Mouse (Mus musculus): ENCODE results near the gene Slc25a20. TPM values are rescaled to one million over a fixed set of nuclear protein-coding genes. Genes with fewer than 3 reads are reported as not detected.

The Slc25a20 gene
- polyA plus RNA-seq, 1 experiment from 2014 or later: 35.7 TPM

DNA sequence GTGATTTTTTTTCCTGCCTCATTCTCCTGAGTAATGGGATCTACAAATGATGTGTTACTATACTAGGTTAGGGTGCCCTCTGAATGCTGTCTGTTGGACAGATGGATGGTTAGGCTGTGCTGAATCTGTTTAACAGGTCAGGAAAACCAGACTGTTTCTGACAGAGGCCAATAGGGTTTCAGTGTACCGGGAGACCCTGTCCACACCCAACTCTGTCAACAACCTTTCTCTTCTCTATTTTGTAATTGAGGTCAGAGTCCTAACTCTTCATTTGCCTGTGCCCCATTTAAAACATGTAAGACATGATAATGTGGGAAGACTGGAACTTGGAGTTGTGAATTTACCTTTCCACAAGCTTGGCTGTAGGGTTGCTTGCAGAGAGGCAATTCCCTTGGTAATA lies 28.1 kb downstream of the Slc25a20 start:
- DNase-seq (ENCODE audit: low spot score): no peak
- 97% methylated on average over 1 of the region's 1 CpGs for WGBS
- Histone ChIP-seq H3K27me3 (ENCODE audit: low read depth, poor library complexity, severe bottlenecking) (peaks cover 25% of the 10 kb centered on the region), H3K36me3 (peaks cover 4% of the 10 kb centered on the region; the same call in 1 of the 2 replicates), H3K9me3 (replicated peaks) (no peaks in the 10 kb centered on the region), H3K27ac (no peak overlapping the region), H3K4me3 (no peak overlapping the region), H3K4me1 (peaks cover 37% of the 10 kb centered on the region)

DNA sequence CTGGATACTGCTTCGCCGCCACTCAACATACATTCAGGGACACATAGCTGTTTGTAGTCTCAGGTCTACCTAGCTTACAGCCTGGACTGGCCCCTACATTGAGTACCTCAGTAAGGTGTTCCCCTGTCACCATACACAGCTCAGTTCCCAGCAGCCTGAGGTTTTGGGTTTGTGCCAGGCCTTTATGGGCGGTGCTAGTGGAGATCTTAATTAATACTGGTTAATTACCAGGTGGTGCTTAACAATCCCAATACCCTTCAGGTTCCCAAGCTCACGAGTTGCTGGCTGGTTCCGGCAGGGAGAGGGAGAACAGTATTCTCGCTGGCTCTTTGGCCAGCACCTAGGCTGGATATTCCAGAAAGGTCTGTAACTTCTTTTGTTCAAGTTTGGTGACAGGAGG lies 29.0 kb downstream of the Slc25a20 start:
- Histone ChIP-seq H3K27me3 (ENCODE audit: low read depth, poor library complexity, severe bottlenecking) (peaks cover 25% of the 10 kb centered on the region), H3K9me3 (replicated peaks) (no peaks in the 10 kb centered on the region), H3K4me1 (peaks cover 37% of the 10 kb centered on the region), H3K4me3 (no peak overlapping the region), H3K27ac (no peak overlapping the region), H3K36me3 (no peaks in the 10 kb centered on the region)
- WGBS: 91% methylated on average over 6 of the region's 6 CpGs
- DNase-seq (ENCODE audit: low spot score): no peak

DNA sequence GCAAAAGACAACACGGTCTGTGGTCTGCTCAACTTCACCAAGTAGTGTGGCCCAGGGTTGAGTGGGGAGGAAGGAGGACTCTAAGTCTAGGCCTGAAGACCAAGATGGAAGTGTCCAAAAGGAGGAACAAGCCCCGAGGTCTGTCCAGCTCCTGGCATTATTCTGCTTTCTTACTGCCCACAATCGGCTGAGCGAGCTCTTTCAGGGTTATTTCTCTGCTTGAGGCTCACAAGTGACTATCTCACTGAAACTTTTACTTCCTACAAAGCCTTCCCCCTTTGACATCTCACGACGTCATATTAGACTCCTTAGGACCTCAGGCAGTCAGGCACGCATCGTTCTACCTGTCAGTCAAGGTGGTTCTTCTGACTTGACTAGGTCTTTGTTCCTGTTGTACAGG lies 29.5 kb downstream of the Slc25a20 start:
- no peaks in the 10 kb centered on the region for H3K9me3 ChIP-seq (replicated peaks)
- 74% methylated on average over 8 of the region's 8 CpGs for WGBS
- H3K4me3 ChIP-seq: peak overlapping the region; percentile 79
- DNase-seq (ENCODE audit: low spot score): no peak
- no peaks in the 10 kb centered on the region for H3K36me3 ChIP-seq
- peaks cover 25% of the 10 kb centered on the region for H3K27me3 ChIP-seq (ENCODE audit: low read depth, poor library complexity, severe bottlenecking)
- peak overlapping the region; percentile 86 for H3K27ac ChIP-seq
- peaks cover 34% of the 10 kb centered on the region for H3K4me1 ChIP-seq

DNA sequence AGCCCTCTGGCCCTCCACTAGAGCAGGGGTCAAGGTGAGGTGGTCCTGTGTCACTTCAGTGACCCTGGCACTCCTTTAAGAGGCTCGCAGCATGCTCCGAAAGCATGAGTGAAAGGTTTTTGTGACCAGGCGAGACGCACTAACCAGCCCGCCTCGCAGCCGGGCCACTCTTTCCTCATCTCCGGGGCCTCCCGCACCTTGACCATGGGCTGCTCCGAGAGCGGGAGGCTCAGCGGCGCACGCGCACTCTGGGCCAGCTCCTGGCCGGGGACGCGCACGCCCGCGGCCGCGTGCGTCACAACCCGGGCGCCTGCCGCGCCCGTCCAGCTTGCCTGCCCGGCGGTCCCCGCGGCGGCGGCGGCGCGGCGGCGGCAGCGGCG lies 29.9 kb downstream of the Slc25a20 start:
- peak; percentile 92 for DNase-seq (ENCODE audit: low spot score)
- peak overlapping the region; percentile 79 for H3K4me3 ChIP-seq
- H3K27me3 ChIP-seq (ENCODE audit: low read depth, poor library complexity, severe bottlenecking): peaks cover 25% of the 10 kb centered on the region
- under 1% methylated on average over 42 of the region's 42 CpGs for WGBS
- no peaks in the 10 kb centered on the region for H3K36me3 ChIP-seq
- no peaks in the 10 kb centered on the region for H3K9me3 ChIP-seq (replicated peaks)
- H3K4me1 ChIP-seq: peaks cover 30% of the 10 kb centered on the region
- peak overlapping the region; percentile 86 for H3K27ac ChIP-seq

DNA sequence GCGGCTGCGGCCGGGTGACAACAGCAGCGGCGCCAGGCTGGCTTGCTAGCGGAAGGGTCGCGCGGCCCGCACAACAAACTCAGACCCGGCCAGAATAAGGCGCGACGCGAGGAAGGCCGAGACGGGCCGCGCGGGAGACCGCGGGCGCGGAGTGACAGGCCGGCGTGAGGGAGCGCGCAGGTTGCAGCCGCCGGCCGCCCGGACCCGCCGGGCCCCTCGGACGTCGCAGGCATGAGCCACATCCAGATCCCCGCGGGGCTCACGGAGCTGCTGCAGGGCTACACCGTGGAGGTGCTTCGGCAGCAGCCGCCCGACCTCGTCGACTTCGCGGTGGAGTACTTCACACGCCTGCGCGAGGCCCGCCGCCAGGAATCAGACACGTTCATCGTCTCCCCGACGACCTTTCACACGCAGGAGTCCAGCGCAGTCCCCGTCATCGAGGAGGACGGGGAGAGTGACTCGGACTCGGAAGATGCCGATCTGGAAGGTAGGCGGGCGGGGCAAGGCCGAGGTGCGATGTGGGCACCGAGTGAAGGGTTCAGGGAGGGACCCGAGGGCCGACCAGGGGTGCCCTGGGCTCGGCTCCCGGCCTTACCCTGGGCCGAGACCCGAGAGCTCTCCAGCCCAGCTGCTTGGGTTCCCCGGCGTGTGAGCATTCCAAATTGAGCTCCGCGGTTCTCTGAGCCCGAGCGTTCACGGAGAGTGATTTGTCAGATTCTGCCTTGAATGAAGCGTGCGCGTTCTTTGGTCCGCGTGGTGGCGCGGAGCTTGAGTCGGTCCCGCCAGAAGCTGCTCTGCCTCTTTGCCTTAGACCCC lies 30.5 kb downstream of the Slc25a20 start:
- peaks cover 27% of the 10 kb centered on the region for H3K4me1 ChIP-seq

DNA sequence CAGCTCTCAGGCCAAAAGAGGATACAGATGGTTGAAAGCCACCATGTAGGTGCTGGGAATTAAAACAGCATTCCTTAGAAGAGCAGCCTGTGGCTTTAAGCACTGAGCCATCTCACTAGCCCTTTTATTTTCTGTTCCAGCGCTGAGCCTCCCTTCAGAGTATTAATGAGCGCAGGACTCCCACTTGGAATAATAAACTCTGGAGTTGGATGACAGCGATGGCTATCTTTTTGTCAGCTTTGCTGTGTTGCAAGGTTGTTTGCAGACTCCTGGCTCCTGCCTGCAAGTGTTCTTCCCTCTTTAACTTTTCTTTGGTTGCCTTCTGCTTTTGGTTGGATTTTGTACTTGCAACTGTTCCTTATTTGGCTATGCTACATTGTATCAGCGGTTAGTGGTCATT lies 32.1 kb downstream of the Slc25a20 start:
- no peak for DNase-seq (ENCODE audit: low spot score)
- Histone ChIP-seq H3K9me3 (replicated peaks) (no peaks in the 10 kb centered on the region), H3K4me1 (peaks cover 27% of the 10 kb centered on the region), H3K27ac (no peak overlapping the region), H3K36me3 (peaks cover 5% of the 10 kb centered on the region; the same call in 1 of the 2 replicates), H3K27me3 (ENCODE audit: low read depth, poor library complexity, severe bottlenecking) (peaks cover 25% of the 10 kb centered on the region), H3K4me3 (no peak overlapping the region)
- WGBS: 90% methylated on average over 4 of the region's 4 CpGs

More for the DNA sequence above, 30.5 kb downstream of the Slc25a20 start:
- H3K36me3 ChIP-seq: no peaks in the 10 kb centered on the region
- H3K9me3 ChIP-seq (replicated peaks): no peaks in the 10 kb centered on the region
- under 1% methylated on average over 92 of the region's 92 CpGs for WGBS
- DNase-seq (ENCODE audit: low spot score): peak; percentile 77
- peaks cover 25% of the 10 kb centered on the region for H3K27me3 ChIP-seq (ENCODE audit: low read depth, poor library complexity, severe bottlenecking)
- H3K27ac ChIP-seq: peak overlapping the region; percentile 86
- peak overlapping the region; percentile 79 for H3K4me3 ChIP-seq

DNA sequence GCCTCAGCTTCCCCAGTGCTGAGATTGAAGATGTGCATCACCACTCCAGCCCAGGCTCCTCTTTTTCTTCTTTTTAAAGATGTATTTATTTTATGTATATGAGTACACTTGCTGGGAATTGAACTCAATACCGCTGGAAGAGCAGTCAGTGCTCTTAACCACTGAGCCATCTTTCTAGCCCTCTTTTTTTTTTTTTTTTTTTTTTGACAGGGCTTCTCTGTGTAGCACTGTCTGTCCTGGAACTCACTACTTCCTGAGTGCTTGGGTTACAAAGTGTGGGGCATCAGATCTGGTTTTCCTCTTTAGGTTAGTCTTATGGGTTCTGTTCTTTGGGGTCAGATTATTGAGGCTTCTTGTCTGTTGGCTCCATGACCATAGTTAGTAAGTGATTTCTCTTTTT lies 32.6 kb downstream of the Slc25a20 start:
- Histone ChIP-seq H3K27me3 (ENCODE audit: low read depth, poor library complexity, severe bottlenecking) (peaks cover 25% of the 10 kb centered on the region), H3K4me3 (no peak overlapping the region), H3K36me3 (peaks cover 5% of the 10 kb centered on the region; the same call in 1 of the 2 replicates), H3K27ac (no peak overlapping the region), H3K9me3 (replicated peaks) (no peaks in the 10 kb centered on the region), H3K4me1 (peaks cover 27% of the 10 kb centered on the region)
- 86% methylated on average over 1 of the region's 1 CpGs for WGBS
- no peak for DNase-seq (ENCODE audit: low spot score)

DNA sequence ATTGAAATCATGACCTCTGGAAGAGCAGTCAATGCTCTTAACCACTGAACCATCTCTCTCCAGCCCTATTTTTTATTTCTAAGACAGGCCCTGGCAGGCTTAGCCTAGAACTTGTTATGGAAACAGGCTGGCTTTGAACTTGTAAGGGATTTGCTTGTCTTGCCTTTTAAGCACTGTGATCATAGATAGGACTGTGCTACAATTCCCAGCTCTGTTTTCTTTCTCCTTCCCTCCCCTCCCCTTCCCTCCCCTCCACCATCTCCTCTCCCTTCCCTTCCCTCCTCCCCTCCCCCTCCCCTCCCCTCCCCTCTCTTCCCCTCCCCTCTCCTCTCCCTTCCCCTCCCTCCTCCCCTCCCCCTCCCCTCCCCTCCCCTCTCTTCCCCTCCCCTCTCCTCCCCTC lies 40.6 kb downstream of the Slc25a20 start:
- Histone ChIP-seq H3K4me3 (no peak overlapping the region), H3K4me1 (peaks cover 7% of the 10 kb centered on the region; the same call in 1 of the 2 replicates), H3K9me3 (replicated peaks) (no peaks in the 10 kb centered on the region), H3K36me3 (peaks cover 5% of the 10 kb centered on the region; the same call in 1 of the 2 replicates), H3K27me3 (ENCODE audit: low read depth, poor library complexity, severe bottlenecking) (no peaks in the 10 kb centered on the region), H3K27ac (no peak overlapping the region)
- no peak for DNase-seq (ENCODE audit: low spot score)

DNA sequence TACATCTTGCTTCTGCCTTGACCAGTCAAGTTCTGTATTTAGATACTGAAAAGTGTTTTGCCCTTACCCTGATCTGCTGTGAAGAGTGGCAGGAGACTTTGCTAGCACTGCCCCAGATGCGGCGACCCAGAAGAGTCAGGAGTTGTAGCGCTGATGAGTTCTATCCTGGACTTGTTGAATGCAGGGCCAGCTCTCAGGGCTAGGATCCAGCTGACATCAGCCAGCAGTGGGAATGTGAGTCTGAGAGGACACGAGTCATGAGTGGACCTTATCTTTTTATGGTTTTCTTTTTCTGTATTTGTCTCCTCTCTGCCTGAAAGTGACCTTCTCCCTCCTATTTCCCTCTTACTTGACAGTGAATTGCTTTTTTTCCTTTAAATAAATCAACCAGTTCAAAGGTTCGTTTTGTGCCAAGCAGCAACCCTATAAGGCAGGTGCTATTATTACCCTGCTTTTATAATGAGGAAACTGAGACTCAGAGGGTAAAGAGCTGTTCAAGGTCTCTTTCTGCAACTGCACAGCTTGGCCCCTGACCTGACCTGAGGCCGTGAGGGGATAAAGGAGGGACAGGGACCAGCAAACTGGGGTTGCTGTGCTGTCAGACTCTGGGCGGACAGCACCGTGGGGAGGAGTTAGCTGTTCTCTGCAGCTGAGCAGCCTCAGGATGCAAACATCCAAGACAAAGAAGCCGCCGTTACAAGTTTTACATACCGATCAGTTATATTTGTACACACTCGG lies 41.7 kb downstream of the Slc25a20 start:
- Histone ChIP-seq H3K27me3 (ENCODE audit: low read depth, poor library complexity, severe bottlenecking) (no peaks in the 10 kb centered on the region), H3K27ac (no peak overlapping the region), H3K4me3 (no peak overlapping the region), H3K4me1 (peaks cover 7% of the 10 kb centered on the region; the same call in 1 of the 2 replicates), H3K9me3 (replicated peaks) (no peaks in the 10 kb centered on the region), H3K36me3 (no peaks in the 10 kb centered on the region)
- no peak for DNase-seq (ENCODE audit: low spot score)
- 55% methylated on average over 12 of the region's 12 CpGs for WGBS

DNA sequence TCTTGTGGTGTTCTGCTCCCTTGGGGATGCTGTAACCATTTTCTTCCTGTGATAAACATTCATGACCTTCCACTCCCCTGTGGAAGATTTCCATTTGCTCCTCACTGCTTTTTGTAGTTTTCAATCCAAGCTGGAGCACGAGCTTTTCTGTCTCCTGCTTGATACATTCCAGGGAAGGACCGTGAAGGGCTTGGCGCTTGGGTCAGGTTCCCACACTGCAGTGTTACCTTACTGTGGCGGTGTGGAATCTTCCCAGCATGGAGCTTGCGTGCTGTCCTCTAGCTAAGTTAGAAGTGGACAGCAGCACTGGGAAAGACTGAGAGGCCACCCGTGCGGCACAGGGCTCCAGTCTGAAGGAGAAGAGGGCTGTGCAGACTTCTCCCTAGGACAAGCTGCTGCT lies 42.7 kb downstream of the Slc25a20 start:
- no peaks in the 10 kb centered on the region for H3K27me3 ChIP-seq (ENCODE audit: low read depth, poor library complexity, severe bottlenecking)
- no peaks in the 10 kb centered on the region for H3K9me3 ChIP-seq (replicated peaks)
- no peak for DNase-seq (ENCODE audit: low spot score)
- H3K4me1 ChIP-seq: peaks cover 7% of the 10 kb centered on the region; the same call in 1 of the 2 replicates
- H3K4me3 ChIP-seq: no peak overlapping the region
- WGBS: 75% methylated on average over 7 of the region's 7 CpGs
- H3K36me3 ChIP-seq: no peaks in the 10 kb centered on the region
- H3K27ac ChIP-seq: no peak overlapping the region

DNA sequence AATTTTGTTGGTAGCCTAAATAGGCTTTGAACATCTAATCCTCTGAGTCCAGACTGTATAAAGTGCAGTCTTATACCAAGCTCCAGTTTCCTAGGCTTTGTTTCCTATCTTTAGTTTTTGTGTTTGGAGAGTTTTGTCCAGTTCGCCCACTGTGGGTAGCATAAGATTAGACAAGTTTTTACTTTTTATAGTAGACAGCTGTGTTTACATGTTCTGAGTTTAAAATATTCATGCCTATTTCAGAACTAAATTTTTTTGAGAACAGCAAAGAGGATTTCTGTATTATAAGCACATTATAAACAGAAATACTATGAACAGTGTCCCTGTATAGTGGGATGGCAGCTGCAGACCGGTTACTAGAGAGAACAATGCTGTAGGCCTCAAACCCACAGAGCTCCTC lies 45.3 kb downstream of the Slc25a20 start:
- Histone ChIP-seq H3K36me3 (no peaks in the 10 kb centered on the region), H3K4me3 (no peak overlapping the region), H3K27ac (no peak overlapping the region), H3K27me3 (ENCODE audit: low read depth, poor library complexity, severe bottlenecking) (no peaks in the 10 kb centered on the region), H3K4me1 (peaks cover 7% of the 10 kb centered on the region; the same call in 1 of the 2 replicates), H3K9me3 (replicated peaks) (no peaks in the 10 kb centered on the region)
- no peak for DNase-seq (ENCODE audit: low spot score)
- WGBS: 92% methylated on average over 2 of the region's 2 CpGs

DNA sequence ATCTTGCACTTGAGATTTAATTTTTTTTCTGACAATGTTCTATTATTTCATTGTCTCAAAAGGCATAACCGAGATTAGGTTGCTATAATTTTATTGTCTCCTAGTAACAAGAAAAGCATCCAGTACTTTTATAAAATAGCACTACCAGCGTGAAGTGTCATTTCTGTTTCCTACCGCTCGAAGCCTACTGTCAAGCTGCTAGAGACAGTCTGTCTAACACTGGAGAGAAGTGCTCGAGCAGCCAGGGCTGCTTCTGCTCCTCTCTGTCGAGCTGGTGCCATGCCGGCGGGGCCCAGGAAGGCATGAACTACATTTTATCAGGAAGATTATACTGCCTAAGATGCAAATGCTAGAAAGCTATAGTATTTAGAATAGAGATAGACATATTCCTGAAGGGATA lies 46.9 kb downstream of the Slc25a20 start:
- no peaks in the 10 kb centered on the region for H3K27me3 ChIP-seq (ENCODE audit: low read depth, poor library complexity, severe bottlenecking)
- no peak overlapping the region for H3K4me3 ChIP-seq
- H3K36me3 ChIP-seq: no peaks in the 10 kb centered on the region
- peaks cover 5% of the 10 kb centered on the region; the same call in 1 of the 2 replicates for H3K4me1 ChIP-seq
- DNase-seq (ENCODE audit: low spot score): no peak
- H3K9me3 ChIP-seq (replicated peaks): no peaks in the 10 kb centered on the region
- no peak overlapping the region for H3K27ac ChIP-seq
- 90% methylated on average over 8 of the region's 8 CpGs for WGBS

DNA sequence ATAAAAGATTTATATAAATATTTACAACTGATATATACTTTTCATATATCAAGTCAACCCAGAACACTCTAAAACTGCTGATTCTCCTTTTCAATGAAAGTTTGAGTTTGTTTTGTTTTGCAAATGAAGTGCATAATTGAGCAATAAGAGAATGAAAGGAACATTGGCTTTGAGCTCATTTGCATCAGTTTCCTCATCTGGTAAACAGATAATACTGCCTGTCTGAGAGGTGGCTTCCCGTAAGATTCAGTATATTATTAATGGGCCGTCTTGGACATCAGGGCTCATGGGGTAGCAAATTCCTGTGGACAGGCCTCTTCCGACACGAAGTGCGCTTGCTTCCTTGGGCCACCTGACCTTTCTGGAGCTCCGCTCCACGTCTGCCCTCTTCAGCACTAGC lies 48.9 kb downstream of the Slc25a20 start:
- H3K36me3 ChIP-seq: no peaks in the 10 kb centered on the region
- H3K27ac ChIP-seq: no peak overlapping the region
- WGBS: 83% methylated on average over 7 of the region's 7 CpGs
- H3K9me3 ChIP-seq (replicated peaks): no peaks in the 10 kb centered on the region
- no peaks in the 10 kb centered on the region for H3K4me1 ChIP-seq
- no peak for DNase-seq (ENCODE audit: low spot score)
- H3K4me3 ChIP-seq: no peak overlapping the region
- no peaks in the 10 kb centered on the region for H3K27me3 ChIP-seq (ENCODE audit: low read depth, poor library complexity, severe bottlenecking)

Measured in limb, embryonic 10.5 days (tissue).